Mouse (Mus musculus): ENCODE measurements at regions not wholly inside any gene's neighbourhood (a gene's known extent, or its start where the extent isn't known, plus 50 kb on each side); places are given as distances from the start of the nearest gene placed in this dataset.

- no peak for DNase-seq (ENCODE audit: low spot score in 2 of 2)
Observed at GRCm38 (mm10) chr11:44219971-44220370, 179.9 kb upstream of the Il12b start.

DNA sequence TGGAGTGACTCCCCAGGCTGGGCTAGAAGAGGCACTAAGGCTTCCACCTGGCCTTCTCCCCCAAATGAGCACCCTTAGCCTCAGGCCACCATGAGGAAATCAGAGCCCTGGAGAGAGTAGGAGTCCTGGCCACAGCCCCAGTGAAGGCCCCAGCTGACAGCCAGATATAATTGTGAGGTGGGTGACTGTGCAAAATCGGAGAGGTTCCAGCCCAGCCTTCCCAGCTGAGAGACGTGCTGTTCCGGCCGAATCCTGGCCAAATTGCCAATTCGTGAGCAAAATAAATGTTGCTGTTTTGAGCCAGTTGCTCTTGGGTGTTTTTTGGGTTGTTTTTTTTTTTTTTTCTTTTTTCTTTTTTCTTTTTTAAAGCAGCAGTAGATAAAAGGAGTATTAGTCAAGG is 169.9 kb upstream of the Il12b start:
- DNase-seq (ENCODE audit: low spot score in 2 of 2): peak in 1 of 2 experiments; percentile 8

GRCm38 (mm10) chr11:44235456-44235855 is 164.4 kb upstream of the Il12b start:
- DNase-seq (ENCODE audit: low spot score in 2 of 2): no peak

DNA sequence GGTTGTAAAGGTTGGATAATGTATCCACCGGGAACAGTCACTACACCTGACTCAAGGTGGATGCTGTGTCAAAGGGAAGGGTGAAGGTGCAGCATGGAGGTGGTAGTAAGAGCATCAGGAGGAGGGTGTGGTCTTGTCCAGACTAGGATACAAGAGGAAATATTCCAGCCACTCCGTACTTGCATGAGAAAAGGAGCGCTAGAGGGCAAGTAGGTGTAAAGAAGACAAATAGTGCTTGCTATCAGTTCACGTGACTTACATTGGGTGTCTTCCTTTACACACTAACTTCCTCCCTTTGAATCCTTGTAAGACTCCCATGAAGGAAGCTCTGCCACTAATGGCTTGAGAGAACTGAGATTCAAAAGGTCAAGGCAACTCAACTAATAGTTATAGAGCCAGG is 161.8 kb upstream of the Il12b start:
- no peak for DNase-seq (ENCODE audit: low spot score in 2 of 2)

- DNase-seq (ENCODE audit: low spot score in 2 of 2): no peak
Observed at GRCm38 (mm10) chr11:44238598-44238997, 161.3 kb upstream of the Il12b start.

- no peak for DNase-seq (ENCODE audit: low spot score in 2 of 2)
Observed at GRCm38 (mm10) chr11:44243184-44243583, 156.7 kb upstream of the Il12b start.

- DNase-seq (ENCODE audit: low spot score in 2 of 2): no peak
Observed at GRCm38 (mm10) chr11:44251821-44252220, 148.0 kb upstream of the Il12b start.

- no peak for DNase-seq (ENCODE audit: low spot score in 2 of 2)
Observed at GRCm38 (mm10) chr11:44260376-44261111, 139.3 kb upstream of the Il12b start.

GRCm38 (mm10) chr11:44261657-44262056 is 138.2 kb upstream of the Il12b start:
- DNase-seq (ENCODE audit: low spot score in 2 of 2): no peak

- no peak for DNase-seq (ENCODE audit: low spot score in 2 of 2)
Observed at GRCm38 (mm10) chr11:44262571-44262970, 137.3 kb upstream of the Il12b start.

DNA sequence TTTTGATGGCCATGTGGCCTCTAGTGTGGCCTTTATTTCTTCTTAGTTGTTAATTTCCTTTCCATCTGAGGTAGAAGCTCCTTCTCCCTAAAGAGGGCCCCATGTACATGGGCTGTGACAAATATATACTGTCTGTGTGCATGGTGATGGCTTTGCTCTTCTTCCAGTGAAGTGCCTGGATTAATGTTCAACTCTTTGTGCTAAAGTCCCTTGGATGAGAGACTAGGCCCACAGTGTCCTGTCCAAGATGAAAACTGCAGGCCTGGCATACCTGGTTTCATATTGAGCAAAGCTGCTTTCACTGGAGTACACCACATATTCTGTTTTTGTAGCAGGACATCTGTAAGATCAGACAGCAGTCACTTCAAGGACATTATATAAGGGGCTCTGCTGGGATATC is 127.6 kb upstream of the Il12b start:
- no peak for DNase-seq (ENCODE audit: low spot score in 2 of 2)

DNA sequence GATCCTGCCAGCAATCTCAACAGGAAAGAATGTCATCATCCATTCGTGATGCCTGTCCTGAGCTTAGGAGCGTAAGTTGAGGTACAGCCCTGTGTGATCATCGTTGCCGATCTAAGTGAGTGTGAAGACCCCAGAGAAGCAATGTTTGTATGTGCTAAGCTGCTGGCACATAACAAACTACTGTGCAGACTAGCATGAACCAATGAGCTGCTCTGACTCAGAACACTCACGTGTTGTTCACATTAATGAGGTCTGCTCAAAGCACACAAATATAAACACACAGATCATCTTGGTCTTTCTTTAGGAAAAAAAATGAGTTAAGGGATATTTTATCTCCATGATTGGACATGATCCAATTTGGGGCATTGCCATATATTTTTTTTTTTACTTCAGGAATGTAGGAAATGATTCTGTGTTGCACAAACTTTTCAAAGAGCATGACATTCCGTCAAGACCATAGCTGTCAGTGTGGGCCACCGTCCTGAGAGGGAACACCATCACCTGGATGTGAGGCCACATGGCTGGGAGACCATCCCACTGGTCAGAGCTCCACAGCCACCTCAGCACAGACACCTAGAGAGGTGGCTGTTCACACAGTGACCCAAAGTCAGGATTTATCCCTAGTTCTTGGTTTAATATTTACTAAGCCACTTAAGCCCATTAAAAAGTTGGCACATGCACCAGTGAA is 121.2 kb upstream of the Il12b start:
- DNase-seq (ENCODE audit: low spot score in 2 of 2): no peak

DNA sequence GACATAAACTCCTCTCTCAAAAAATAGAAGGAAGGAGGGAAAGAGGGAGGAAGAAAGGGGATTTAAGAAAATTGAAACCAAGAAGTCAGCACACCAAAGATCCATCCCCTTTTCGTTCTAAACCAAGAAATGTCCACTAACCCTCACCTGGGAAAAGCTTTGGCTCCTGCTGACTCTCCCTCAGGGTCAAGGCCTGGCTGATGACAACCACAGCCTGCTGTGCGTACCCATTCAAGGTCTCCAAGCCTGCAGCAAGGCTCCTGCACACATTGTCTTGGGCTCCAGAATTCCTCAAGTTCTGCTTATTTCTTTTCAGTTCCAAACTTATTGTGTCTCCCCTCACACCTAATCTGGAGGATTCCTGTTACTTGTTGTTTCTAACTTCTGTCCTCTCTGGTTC is 113.9 kb upstream of the Il12b start:
- no peak for DNase-seq (ENCODE audit: low spot score in 2 of 2)

- no peak for DNase-seq (ENCODE audit: low spot score in 2 of 2)
Observed at GRCm38 (mm10) chr11:44288825-44289224, 111.0 kb upstream of the Il12b start.

- no peak for DNase-seq (ENCODE audit: low spot score in 2 of 2)
Observed at GRCm38 (mm10) chr11:44303786-44304185, 96.1 kb upstream of the Il12b start.

GRCm38 (mm10) chr11:44316061-44316460 is 83.8 kb upstream of the Il12b start:
- DNase-seq (ENCODE audit: low spot score in 2 of 2): no peak

DNA sequence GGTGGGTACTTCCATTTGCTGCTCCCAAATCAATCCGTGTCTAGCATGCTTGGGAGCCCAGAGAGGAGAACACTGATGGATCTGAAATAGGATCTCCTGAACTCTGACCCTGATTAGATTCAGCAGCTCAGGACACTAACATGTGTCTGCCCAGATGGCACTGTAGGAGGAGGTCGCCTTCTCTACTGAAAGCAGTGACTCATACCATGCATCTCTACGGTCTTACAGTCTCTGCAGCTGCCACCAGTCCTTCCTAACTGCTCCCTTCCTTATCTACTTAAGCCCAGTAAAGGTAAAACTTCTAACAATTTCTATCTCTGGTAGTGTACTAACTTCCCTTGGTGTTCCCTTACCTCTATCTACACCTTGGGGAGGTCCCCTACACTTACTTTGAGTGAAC is 80.7 kb upstream of the Il12b start:
- DNase-seq (ENCODE audit: low spot score in 2 of 2): no peak

- peak in 1 of 2 experiments; percentile 11 for DNase-seq (ENCODE audit: low spot score in 2 of 2)
Observed at GRCm38 (mm10) chr11:44323314-44323713, 76.5 kb upstream of the Il12b start.

DNA sequence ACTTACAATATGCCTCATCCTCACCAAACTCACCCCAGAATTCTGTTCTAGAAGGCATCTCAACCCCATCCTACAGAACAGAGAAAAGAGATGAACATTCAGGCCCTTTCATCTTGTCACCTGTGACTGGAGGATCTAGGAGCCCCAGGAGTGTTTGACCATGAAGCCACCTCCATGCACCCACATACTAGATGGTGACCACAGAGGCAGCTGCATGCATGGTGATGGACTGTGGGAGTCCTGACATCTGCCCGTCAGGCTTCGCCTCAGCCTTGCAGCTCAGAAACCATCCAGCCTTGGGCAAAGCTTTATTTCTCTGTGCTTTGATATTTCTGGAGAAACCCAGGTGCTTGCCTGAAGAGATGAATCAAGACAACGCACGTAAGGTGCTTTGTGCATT is 74.8 kb upstream of the Il12b start:
- no peak for DNase-seq (ENCODE audit: low spot score in 2 of 2)

DNA sequence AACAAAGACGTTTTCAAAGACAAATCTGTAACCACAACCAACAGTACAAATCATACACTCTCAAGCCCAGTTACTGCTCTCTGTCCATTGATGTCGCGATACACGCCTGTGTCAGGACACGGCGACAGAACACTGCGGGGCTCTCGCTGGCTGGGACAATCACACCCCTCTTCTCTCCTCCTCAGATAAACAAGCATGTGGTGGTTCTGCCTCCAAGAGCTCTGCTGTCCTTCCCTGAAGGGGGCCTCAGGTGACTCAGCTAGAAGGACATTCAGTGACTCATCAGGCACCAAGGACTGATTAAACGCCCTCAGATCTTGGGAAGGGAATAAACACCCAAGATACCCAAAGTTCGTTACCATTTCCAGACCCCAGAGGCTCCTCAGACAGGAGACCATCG is 74.3 kb upstream of the Il12b start:
- DNase-seq (ENCODE audit: low spot score in 2 of 2): no peak

DNA sequence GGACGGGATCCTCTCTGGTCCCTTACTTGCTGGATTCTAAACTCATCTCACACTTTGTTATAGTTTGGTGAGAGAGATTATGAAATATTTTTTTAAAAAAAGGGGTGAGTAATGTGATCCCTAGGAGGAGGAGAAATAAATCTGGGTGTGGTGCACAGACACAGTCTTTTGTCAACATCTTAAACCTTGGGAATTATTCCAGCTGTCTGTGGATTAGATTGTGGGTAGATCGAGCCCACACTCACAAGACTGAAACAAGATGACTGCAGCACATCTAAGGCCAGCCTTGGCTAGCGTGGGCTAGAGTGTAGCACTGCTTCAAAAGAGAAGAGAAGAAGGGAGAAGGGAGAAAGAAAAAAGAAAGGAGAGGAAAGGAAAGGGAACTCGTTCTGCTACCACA is 70.4 kb upstream of the Il12b start:
- no peak for DNase-seq (ENCODE audit: low spot score in 2 of 2)

DNA sequence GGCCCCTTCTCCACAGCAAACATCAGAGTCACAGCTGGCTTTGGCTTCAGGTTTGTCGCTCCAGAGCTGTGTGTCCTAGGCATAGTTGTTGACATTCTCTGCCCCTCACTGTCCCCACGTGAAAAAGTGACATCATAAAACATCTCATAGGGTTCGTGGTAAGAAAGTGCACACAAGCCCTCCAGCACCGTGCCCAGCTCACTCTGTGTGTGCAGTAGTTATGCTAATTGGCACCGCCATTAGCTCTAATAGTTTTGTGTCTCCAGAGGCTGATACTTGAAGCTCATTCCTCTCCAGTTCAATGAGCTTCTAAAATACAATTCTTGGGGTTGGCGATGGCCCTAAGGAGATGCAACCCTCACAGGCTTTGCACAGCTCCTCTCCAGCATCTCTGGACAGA is 69.4 kb upstream of the Il12b start:
- no peak for DNase-seq (ENCODE audit: low spot score in 2 of 2)

All from frontal cortex, postnatal 10 days (tissue).